8 mouse cellular contexts compared by ENCODE assay signal in the genomic region with DNA sequence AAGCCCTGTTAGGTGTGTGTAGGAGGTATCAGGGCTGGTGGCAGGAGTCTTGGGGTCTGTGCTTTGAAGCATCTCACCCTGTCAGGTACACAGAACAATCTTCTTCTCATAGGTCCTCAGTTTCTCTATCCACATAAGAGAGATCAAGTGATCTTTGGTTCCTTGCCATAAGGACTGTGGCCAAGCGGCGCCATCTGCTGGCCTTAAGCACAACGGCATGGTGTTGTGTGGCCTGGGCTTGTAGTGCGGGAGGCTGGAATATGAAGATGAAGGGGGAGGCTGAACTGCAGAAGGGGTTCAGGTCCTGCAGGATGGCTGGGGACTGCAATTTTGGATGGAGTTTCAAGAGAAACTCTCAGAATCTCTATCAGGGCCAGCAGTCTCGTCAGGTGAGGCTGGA. TPM values are rescaled to one million over a fixed set of nuclear protein-coding genes. Genes with fewer than 3 reads are reported as not detected.
A peak's percentile ranks its signal among the peaks of the same experiment; 100 is the strongest.
DNase-seq lines count a peak whose midpoint lies in the region; ATAC-seq and TF ChIP-seq lines count a peak whose summit lies in the region.

No protein-coding gene starts in this region.

- 0 out of 2 replicates have a peak, but pooled peaks have one; percentile 44 for ATAC-seq in liver, postnatal 0 days
- peak; percentile 47; the same call in 1 of the 2 replicates for ATAC-seq in lung, postnatal 0 days

- TF ChIP-seq CTCF in cerebellum, adult 2 months (IDR thresholded peaks at IDR 0.05; ENCODE audit: borderline replicate concordance, insufficient read depth, low read depth, low read length), result peak; percentile 75
- peak; percentile 91 for TF ChIP-seq CTCF in liver, postnatal 0 days (IDR thresholded peaks at IDR 0.05; ENCODE audit: low read depth)
- peak; percentile 95 for TF ChIP-seq CTCF in lung, postnatal 0 days (IDR thresholded peaks at IDR 0.05)

- H3K9me3 ChIP-seq in liver, postnatal 0 days (ENCODE audit: low read length), result no peaks in the 10 kb centered on the region
- H3K9me3 ChIP-seq in lung, postnatal 0 days (ENCODE audit: low read length), result no peaks in the 10 kb centered on the region

- no peaks in the 10 kb centered on the region; the same call in 1 of the 2 replicates for H3K27me3 ChIP-seq in cerebellum, adult 2 months (ENCODE audit: control insufficient read depth, insufficient read depth, low read length)
- H3K27me3 ChIP-seq in liver, postnatal 0 days (ENCODE audit: insufficient read depth, low read length), result peaks cover 47% of the 10 kb centered on the region
- H3K27me3 ChIP-seq in lung, postnatal 0 days (replicated peaks; ENCODE audit: insufficient read depth, low read length), result peaks cover 37% of the 10 kb centered on the region

- no peaks in the 10 kb centered on the region for H3K4me1 ChIP-seq in cerebellum, adult 2 months (ENCODE audit: control insufficient read depth, insufficient read depth, low read length)
- no peaks in the 10 kb centered on the region for H3K4me1 ChIP-seq in liver, postnatal 0 days (ENCODE audit: insufficient read depth)
- H3K4me1 ChIP-seq in lung, postnatal 0 days (ENCODE audit: insufficient read depth, low read depth, low read length), result no peaks in the 10 kb centered on the region

- H3K4me3 ChIP-seq in cerebellum, adult 2 months (replicated peaks; ENCODE audit: insufficient read depth, low read depth, low read length), result no peak overlapping the region
- no peak overlapping the region for H3K4me3 ChIP-seq in liver, postnatal 0 days (ENCODE audit: low read depth, low read length)
- H3K4me3 ChIP-seq in lung, postnatal 0 days (ENCODE audit: low read depth, low read length), result no peak overlapping the region

- no peak for TF ChIP-seq EP300 in liver, postnatal 0 days (IDR thresholded peaks at IDR 0.05; ENCODE audit: low read depth)
- TF ChIP-seq EP300 in lung, postnatal 0 days (IDR thresholded peaks at IDR 0.05), result no peak

- H3K36me3 ChIP-seq in liver, postnatal 0 days (replicated peaks; ENCODE audit: insufficient read depth, low read length), result no peaks in the 10 kb centered on the region
- no peaks in the 10 kb centered on the region for H3K36me3 ChIP-seq in lung, postnatal 0 days (ENCODE audit: insufficient read depth, low read length)

- no peak overlapping the region for H3K4me2 ChIP-seq in liver, postnatal 0 days (ENCODE audit: low read depth, low read length)
- H3K4me2 ChIP-seq in lung, postnatal 0 days (replicated peaks; ENCODE audit: low read depth, low read length), result no peak overlapping the region

- DNase-seq in cerebellum, adult 2 months, result peak in 1 of 2 experiments; percentile 35
- DNase-seq in cerebellum, adult 11 months, result no peak
- DNase-seq in liver, postnatal 0 days, result peak; percentile 54
- DNase-seq in liver, result no peak
- DNase-seq in adrenal gland, postnatal 36 days, result peak; percentile 67 to 74
- peak; percentile 38 to 67 for DNase-seq in kidney, adult 8-10 months
- DNase-seq in lung, postnatal 0 days (ENCODE audit: low spot score), result peak; percentile 74
- peak; percentile 16 for DNase-seq in thymus, postnatal 25 days

- no peak overlapping the region for H3K27ac ChIP-seq in cerebellum, adult 2 months (ENCODE audit: insufficient read depth, low read length)
- no peak overlapping the region for H3K27ac ChIP-seq in liver, postnatal 0 days (ENCODE audit: low read depth)
- H3K27ac ChIP-seq in lung, postnatal 0 days (ENCODE audit: low read length), result no peak overlapping the region

- no peak overlapping the region for H3K9ac ChIP-seq in liver, postnatal 0 days (replicated peaks)
- no peak overlapping the region for H3K9ac ChIP-seq in lung, postnatal 0 days (replicated peaks; ENCODE audit: low read depth)

- no peak for TF ChIP-seq POLR2A in cerebellum, adult 2 months (IDR thresholded peaks at IDR 0.05; ENCODE audit: borderline replicate concordance, insufficient read depth, low read length)

- 20% methylated on average over 5 of the region's 5 CpGs for WGBS in cerebellum, adult 2 months
- 4% methylated on average over 5 of the region's 5 CpGs for WGBS in liver, postnatal 0 days (ENCODE audit: insufficient replicate concordance)
- WGBS in lung, postnatal 0 days, result 2% methylated on average over 5 of the region's 5 CpGs

RNA-seq across cellular contexts. Expression of gene Kif26a, which starts 5.8 kb away (rescaled TPM):
- 2.4 TPM in 2 replicates for polyA plus RNA-seq in cerebellum, adult 2 months (2012; rRNA removed)
- 0.14 and 0.17 TPM in 2 replicates for polyA plus RNA-seq in liver, postnatal 0 days (2015; fragmentation: Nextera tagmentation; extraction: Ambion mirVana)
- 1 to 10 TPM; 4.9 to 9.5 TPM for total RNA-seq in adrenal gland, postnatal 36 days (2021)
- polyA plus RNA-seq in lung, postnatal 0 days (2015; fragmentation: Nextera tagmentation; extraction: Ambion mirVana), result 2.9 and 3.0 TPM in 2 replicates

RNA-seq across cellular contexts. Expression of gene Aspg, which starts 33.8 kb away (rescaled TPM):
- 2.5 and 3.2 TPM in 2 replicates for polyA plus RNA-seq in cerebellum, adult 2 months (2012; rRNA removed)
- 12.6 and 14.8 TPM in 2 replicates for polyA plus RNA-seq in liver, postnatal 0 days (2015; fragmentation: Nextera tagmentation; extraction: Ambion mirVana)
- 10 to 100 TPM; 23.9 to 38.3 TPM for total RNA-seq in adrenal gland, postnatal 36 days (2021)
- 2.5 and 2.6 TPM in 2 replicates for polyA plus RNA-seq in lung, postnatal 0 days (2015; fragmentation: Nextera tagmentation; extraction: Ambion mirVana)

Comparison
In these comparisons a context has a peak if more than half of its experiments do, and no peak if none do; other contexts are left out.
1. DNase-seq: peak in liver, postnatal 0 days (single experiment), adrenal gland, postnatal 36 days (2 of 2), kidney, adult 8-10 months (2 of 2), lung, postnatal 0 days (single experiment) and thymus, postnatal 25 days (single experiment); none in cerebellum, adult 11 months (single experiment) and liver (single experiment).
2. Peak in every context shown above with its lines, with median percentiles within 50 percentile points of each other: CTCF ChIP-seq.